Mouse (Mus musculus) lung, postnatal 0 days (tissue): ENCODE results near the gene Fam114a2.

ENCODE experiments used
- CTCF ChIP-seq: IDR thresholded peaks from 2 replicates; pipeline ENCODE4 v1.5.1; 2016; ENCODE audit warnings: antibody characterized with exemption, mild to moderate bottlenecking
- EP300 ChIP-seq: IDR thresholded peaks from 2 replicates; pipeline ENCODE4 v1.6.1; 2016; ENCODE audit warnings: antibody characterized with exemption, mild to moderate bottlenecking, control low read depth

- TF ChIP-seq CTCF (no peak), EP300 (0 out of 2 replicates have a peak, but pooled peaks have one; percentile 23)
Observed at GRCm38 (mm10) chr11:57524597-57524996, 6.2 kb upstream of the Fam114a2 start.
